Mouse (Mus musculus): ENCODE results near the gene Arl5c. TPM values are rescaled to one million over a fixed set of nuclear protein-coding genes. Genes with fewer than 3 reads are reported as not detected.
A peak's percentile ranks its signal among the peaks of the same experiment; 100 is the strongest.

Gene Arl5c
- polyA plus RNA-seq, 1 experiment from 2014 or later, result 13.2 TPM

- Histone ChIP-seq H3K36me3 (ENCODE audit: control insufficient read depth, insufficient read depth) (peaks cover 23% of the 10 kb centered on the region), H3K4me2 (ENCODE audit: low read depth, low read length) (no peak overlapping the region), H3K9me3 (replicated peaks; ENCODE audit: control insufficient read depth, low read length) (no peaks in the 10 kb centered on the region), H3K27ac (ENCODE audit: low read length) (no peak overlapping the region), H3K4me1 (ENCODE audit: control insufficient read depth, insufficient read depth, low read length) (peaks cover 15% of the 10 kb centered on the region), H3K4me3 (ENCODE audit: low read length) (no peak overlapping the region), H3K9ac (ENCODE audit: low read length) (no peak overlapping the region), H3K27me3 (ENCODE audit: control insufficient read depth, insufficient read depth, low read length) (no peaks in the 10 kb centered on the region)
- no peak for ATAC-seq (replicated peaks; ENCODE audit: extremely low read depth, insufficient read depth, low FRiP score)
- WGBS, result 6% methylated on average over 5 of the region's 5 CpGs
Measured at GRCm38 (mm10) chr11:98031443-98031770, 35.4 kb upstream of the Arl5c start.

GRCm38 (mm10) chr11:98030701-98031442 is 34.9 kb upstream of the Arl5c start:
- Histone ChIP-seq H3K27ac (ENCODE audit: low read length) (no peak overlapping the region), H3K36me3 (ENCODE audit: control insufficient read depth, insufficient read depth) (peaks cover 23% of the 10 kb centered on the region), H3K4me1 (ENCODE audit: control insufficient read depth, insufficient read depth, low read length) (peaks cover 14% of the 10 kb centered on the region), H3K9me3 (replicated peaks; ENCODE audit: control insufficient read depth, low read length) (no peaks in the 10 kb centered on the region), H3K4me2 (ENCODE audit: low read depth, low read length) (no peak overlapping the region), H3K9ac (ENCODE audit: low read length) (no peak overlapping the region), H3K27me3 (ENCODE audit: control insufficient read depth, insufficient read depth, low read length) (no peaks in the 10 kb centered on the region), H3K4me3 (ENCODE audit: low read length) (no peak overlapping the region)
- ATAC-seq (replicated peaks; ENCODE audit: extremely low read depth, insufficient read depth, low FRiP score), result no peak
- WGBS, result 59% methylated on average over 5 of the region's 5 CpGs

GRCm38 (mm10) chr11:98027785-98028184 is 31.8 kb upstream of the Arl5c start:
- 17% methylated on average over 7 of the region's 7 CpGs for WGBS
- Histone ChIP-seq H3K27me3 (ENCODE audit: control insufficient read depth, insufficient read depth, low read length) (no peaks in the 10 kb centered on the region), H3K4me1 (ENCODE audit: control insufficient read depth, insufficient read depth, low read length) (peaks cover 15% of the 10 kb centered on the region), H3K9me3 (replicated peaks; ENCODE audit: control insufficient read depth, low read length) (no peaks in the 10 kb centered on the region), H3K36me3 (ENCODE audit: control insufficient read depth, insufficient read depth) (peaks cover 23% of the 10 kb centered on the region), H3K9ac (ENCODE audit: low read length) (peak overlapping the region; percentile 95), H3K4me2 (ENCODE audit: low read depth, low read length) (peak overlapping the region; percentile 81), H3K4me3 (ENCODE audit: low read length) (peak overlapping the region; percentile 69), H3K27ac (ENCODE audit: low read length) (no peak overlapping the region)
- ATAC-seq (replicated peaks; ENCODE audit: extremely low read depth, insufficient read depth, low FRiP score), result no peak

GRCm38 (mm10) chr11:98027297-98027688 is 31.3 kb upstream of the Arl5c start:
- peak overlapping the region; percentile 79 for H3K27ac ChIP-seq (ENCODE audit: low read length)
- H3K36me3 ChIP-seq (ENCODE audit: control insufficient read depth, insufficient read depth), result peaks cover 23% of the 10 kb centered on the region
- H3K9me3 ChIP-seq (replicated peaks; ENCODE audit: control insufficient read depth, low read length), result no peaks in the 10 kb centered on the region
- H3K4me1 ChIP-seq (ENCODE audit: control insufficient read depth, insufficient read depth, low read length), result peaks cover 15% of the 10 kb centered on the region
- WGBS, result under 1% methylated on average over 18 of the region's 18 CpGs
- no peak for ATAC-seq (replicated peaks; ENCODE audit: extremely low read depth, insufficient read depth, low FRiP score)
- H3K4me3 ChIP-seq (ENCODE audit: low read length), result peak overlapping the region; percentile 69
- peak overlapping the region; percentile 95 for H3K9ac ChIP-seq (ENCODE audit: low read length)
- no peaks in the 10 kb centered on the region for H3K27me3 ChIP-seq (ENCODE audit: control insufficient read depth, insufficient read depth, low read length)
- H3K4me2 ChIP-seq (ENCODE audit: low read depth, low read length), result peak overlapping the region; percentile 81

- H3K4me1 ChIP-seq (ENCODE audit: control insufficient read depth, insufficient read depth, low read length), result peaks cover 16% of the 10 kb centered on the region
Measured at GRCm38 (mm10) chr11:98026570-98027296, 30.8 kb upstream of the Arl5c start, which contains the start of gene Rpl19. Gene Rpl19 (plus strand): TSS chr11:98026710.

GRCm38 (mm10) chr11:98026248-98026569 is 30.2 kb upstream of the Arl5c start:
- Histone ChIP-seq H3K27me3 (ENCODE audit: control insufficient read depth, insufficient read depth, low read length) (no peaks in the 10 kb centered on the region), H3K9me3 (replicated peaks; ENCODE audit: control insufficient read depth, low read length) (no peaks in the 10 kb centered on the region), H3K4me1 (ENCODE audit: control insufficient read depth, insufficient read depth, low read length) (peaks cover 20% of the 10 kb centered on the region), H3K4me3 (ENCODE audit: low read length) (peak overlapping the region; percentile 69), H3K27ac (ENCODE audit: low read length) (peak overlapping the region; percentile 79), H3K36me3 (ENCODE audit: control insufficient read depth, insufficient read depth) (peaks cover 23% of the 10 kb centered on the region), H3K9ac (ENCODE audit: low read length) (peak overlapping the region; percentile 95), H3K4me2 (ENCODE audit: low read depth, low read length) (peak overlapping the region; percentile 81)
- ATAC-seq (replicated peaks; ENCODE audit: extremely low read depth, insufficient read depth, low FRiP score), result no peak
- 7% methylated on average over 15 of the region's 15 CpGs for WGBS

More at GRCm38 (mm10) chr11:98026570-98027296, 30.8 kb upstream of the Arl5c start, which contains the start of gene Rpl19:
- peak; percentile 74 for ATAC-seq (replicated peaks; ENCODE audit: extremely low read depth, insufficient read depth, low FRiP score)
- H3K4me2 ChIP-seq (ENCODE audit: low read depth, low read length), result peak within 1 kb of the TSS; percentile 81
- H3K9ac ChIP-seq (ENCODE audit: low read length), result peak within 1 kb of the TSS; percentile 95
- H3K9me3 ChIP-seq (replicated peaks; ENCODE audit: control insufficient read depth, low read length), result no peaks in the 10 kb centered on the region
- H3K27me3 ChIP-seq (ENCODE audit: control insufficient read depth, insufficient read depth, low read length), result no peaks in the 10 kb centered on the region
- peak within 1 kb of the TSS; percentile 69 for H3K4me3 ChIP-seq (ENCODE audit: low read length)
- peak within 1 kb of the TSS; percentile 79 for H3K27ac ChIP-seq (ENCODE audit: low read length)
- under 1% methylated on average over 60 of the region's 69 CpGs for WGBS
- peaks cover 23% of the 10 kb centered on the region for H3K36me3 ChIP-seq (ENCODE audit: control insufficient read depth, insufficient read depth)

GRCm38 (mm10) chr11:98024516-98024915 is 28.5 kb upstream of the Arl5c start:
- Histone ChIP-seq H3K4me3 (ENCODE audit: low read length) (no peak overlapping the region), H3K9ac (ENCODE audit: low read length) (no peak overlapping the region), H3K4me1 (ENCODE audit: control insufficient read depth, insufficient read depth, low read length) (peaks cover 23% of the 10 kb centered on the region), H3K36me3 (ENCODE audit: control insufficient read depth, insufficient read depth) (peaks cover 13% of the 10 kb centered on the region), H3K27me3 (ENCODE audit: control insufficient read depth, insufficient read depth, low read length) (no peaks in the 10 kb centered on the region), H3K4me2 (ENCODE audit: low read depth, low read length) (no peak overlapping the region), H3K27ac (ENCODE audit: low read length) (no peak overlapping the region), H3K9me3 (replicated peaks; ENCODE audit: control insufficient read depth, low read length) (no peaks in the 10 kb centered on the region)
- ATAC-seq (replicated peaks; ENCODE audit: extremely low read depth, insufficient read depth, low FRiP score), result no peak
- WGBS, result 81% methylated on average over 3 of the region's 3 CpGs

- H3K27me3 ChIP-seq (ENCODE audit: control insufficient read depth, insufficient read depth, low read length), result no peaks in the 10 kb centered on the region
- peak within 1 kb of the TSS; percentile 88 for H3K9ac ChIP-seq (ENCODE audit: low read length)
- 1% methylated on average over 45 of the region's 52 CpGs for WGBS
- ATAC-seq (replicated peaks; ENCODE audit: extremely low read depth, insufficient read depth, low FRiP score), result peak; percentile 49
- H3K9me3 ChIP-seq (replicated peaks; ENCODE audit: control insufficient read depth, low read length), result no peaks in the 10 kb centered on the region
- peak within 1 kb of the TSS; percentile 78 for H3K4me3 ChIP-seq (ENCODE audit: low read length)
- peak within 1 kb of the TSS; percentile 99 for H3K4me2 ChIP-seq (ENCODE audit: low read depth, low read length)
- H3K36me3 ChIP-seq (ENCODE audit: control insufficient read depth, insufficient read depth), result no peaks in the 10 kb centered on the region
- H3K27ac ChIP-seq (ENCODE audit: low read length), result peak within 1 kb of the TSS; percentile 76
- peaks cover 22% of the 10 kb centered on the region for H3K4me1 ChIP-seq (ENCODE audit: control insufficient read depth, insufficient read depth, low read length)
Measured at GRCm38 (mm10) chr11:98022555-98023371, 26.8 kb upstream of the Arl5c start, which contains the start of gene Cacnb1. Gene Cacnb1 (minus strand): TSS chr11:98023034.

Measured in heart, embryonic 16.5 days (tissue).